Mouse (Mus musculus) neural tube, embryonic 11.5 days (tissue): ENCODE data around the gene Ttf2. TPM values are rescaled to one million over a fixed set of nuclear protein-coding genes. Genes with fewer than 3 reads are reported as not detected.

Experiments used
- ATAC-seq: fragments of 200-750 bp; cut with Nextera tagmentation; 2 replicates; pipeline ENCODE4 v1.8.0; 2017; ENCODE audit warnings: moderate number of reproducible peaks, mild to moderate bottlenecking, moderate TSS enrichment, moderate library complexity; ENCODE audit not compliant: insufficient read depth, low FRiP score, low TSS enrichment
- DNase-seq: peaks from one replicate; pipeline ENCODE4 v3.0.0-alpha.2; 2015; ENCODE audit warnings: low spot score
- H3K27ac ChIP-seq: fragments of 300-500 bp; sonication (generic); 2 replicates; pipeline ENCODE4 v1.5.1; 2014; ENCODE audit warnings: low read depth, mild to moderate bottlenecking, low read length
- H3K27me3 ChIP-seq: fragments of 300-500 bp; sonication (generic); 2 replicates; pipeline ENCODE4 v1.6.1; 2014; ENCODE audit warnings: mild to moderate bottlenecking, low read length, mixed read lengths; ENCODE audit not compliant: control insufficient read depth, insufficient read depth
- H3K36me3 ChIP-seq: fragments of 300-500 bp; sonication (generic); 2 replicates; pipeline ENCODE4 v1.6.1; 2014; ENCODE audit warnings: mild to moderate bottlenecking, low read length, moderate library complexity, mixed read lengths; ENCODE audit not compliant: control insufficient read depth, insufficient read depth
- H3K4me1 ChIP-seq: fragments of 300-500 bp; sonication (generic); 2 replicates; pipeline ENCODE4 v1.6.1; 2014; ENCODE audit warnings: low read length, mixed read lengths; ENCODE audit not compliant: control insufficient read depth, insufficient read depth
- H3K4me2 ChIP-seq: fragments of 300-500 bp; sonication (generic); 2 replicates; pipeline ENCODE4 v1.6.1; 2014; ENCODE audit warnings: low read depth, mild to moderate bottlenecking, moderate library complexity
- H3K4me3 ChIP-seq: fragments of 300-500 bp; sonication (generic); 2 replicates; pipeline ENCODE4 v1.5.1; 2014; ENCODE audit warnings: low read depth, low read length
- H3K9ac ChIP-seq: fragments of 300-500 bp; sonication (generic); 2 replicates; pipeline ENCODE4 v1.6.1; 2014; ENCODE audit warnings: mild to moderate bottlenecking, low read length
- H3K9me3 ChIP-seq: fragments of 300-500 bp; sonication (generic); 2 replicates; pipeline ENCODE4 v1.6.1; 2016; ENCODE audit warnings: low read length; ENCODE audit not compliant: control insufficient read depth
- WGBS: fragments of 180-500 bp; shearing (Covaris S2); extraction: QIAGEN DNeasy Blood & Tissue Kit; methylation state at CpG from one replicate; pipeline ENCODE4 v1.1.7; 2014; 5-methylcytosine and 5-hydroxymethylcytosine counted together
- polyA plus RNA-seq: library from polyadenylated mRNA; unstranded; fragments of >200 nt; fragmentation: Nextera tagmentation; extraction: Ambion mirVana; gene quantifications from 2 replicates; pipeline ENCODE4 v1.2.1, GENCODE M21; 2014

Ttf2 gene
- polyA plus RNA-seq, 1 experiment from 2014 or later = 25.4 TPM

DNA sequence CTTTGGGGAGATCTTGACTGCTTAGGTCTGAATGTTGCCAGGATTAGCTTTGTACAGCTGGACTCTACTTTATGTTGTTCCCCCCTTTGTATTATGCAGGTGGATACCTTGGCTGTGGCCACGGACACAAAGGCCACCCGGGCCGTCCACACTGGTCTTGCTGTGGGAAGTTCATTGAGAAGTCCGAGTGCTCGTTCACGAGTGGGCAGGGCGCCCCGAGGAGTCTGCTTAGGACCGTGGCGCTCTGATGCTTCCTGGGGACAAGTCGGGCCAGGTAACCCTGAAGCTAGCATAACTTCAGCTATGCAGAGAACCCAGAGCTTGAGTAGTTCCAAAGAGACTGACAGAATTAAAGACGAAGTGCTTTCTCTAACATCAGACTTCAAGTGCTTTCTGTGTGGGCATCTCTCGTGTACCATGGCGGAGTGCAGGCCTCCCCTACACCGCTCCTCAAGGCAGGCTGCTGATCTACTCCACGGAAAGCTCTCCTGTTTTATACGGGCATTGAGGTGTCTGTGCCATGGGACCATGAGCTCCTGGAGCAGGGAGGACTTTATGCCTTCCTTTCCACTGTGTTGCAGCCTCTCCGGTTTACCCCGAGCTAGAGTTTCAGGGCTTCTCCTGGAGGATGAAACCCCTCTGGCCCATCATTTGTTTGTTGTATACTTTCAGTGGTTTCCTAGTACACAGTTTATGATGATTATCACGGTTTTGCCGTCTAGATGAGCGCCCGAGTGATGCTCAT is 38.0 kb downstream of the Ttf2 start:
- whole genome bisulfite sequencing = 94% methylated on average over 23 of the region's 23 CpGs
- Histone ChIP-seq H3K27ac (no peak overlapping the region), H3K36me3 (peaks cover 12% of the 10 kb centered on the region), H3K9me3 (no peaks in the 10 kb centered on the region), H3K27me3 (no peaks in the 10 kb centered on the region), H3K9ac (no peak overlapping the region), H3K4me1 (no peaks in the 10 kb centered on the region), H3K4me2 (no peak overlapping the region), H3K4me3 (no peak overlapping the region)
- no peak for DNase-seq
- no peak for ATAC-seq

DNA sequence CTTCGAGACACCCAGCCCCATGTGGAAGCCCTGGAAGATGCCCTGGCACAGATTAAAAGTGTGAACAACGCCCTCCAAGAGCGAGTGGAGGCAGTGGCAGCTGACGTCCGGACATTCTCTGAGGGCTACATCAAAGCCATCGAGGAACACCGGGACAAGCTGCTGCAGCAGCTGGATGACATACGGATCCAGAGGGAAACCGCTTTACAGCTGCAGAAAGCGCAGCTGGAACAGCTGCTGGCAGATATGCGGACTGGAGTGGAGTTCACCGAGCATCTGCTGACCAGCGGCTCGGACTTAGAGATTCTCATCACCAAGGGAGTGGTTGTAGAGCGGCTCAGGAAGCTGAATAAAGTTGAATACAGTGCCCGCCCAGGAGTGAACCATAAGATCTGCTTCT is 44.3 kb downstream of the Ttf2 start:
- 76% methylated on average over 16 of the region's 16 CpGs for WGBS
- Histone ChIP-seq H3K4me3 (no peak overlapping the region), H3K4me1 (peaks cover 6% of the 10 kb centered on the region; the same call in 1 of the 2 replicates), H3K4me2 (no peak overlapping the region), H3K27ac (no peak overlapping the region), H3K36me3 (peaks cover 5% of the 10 kb centered on the region), H3K27me3 (no peaks in the 10 kb centered on the region), H3K9me3 (no peaks in the 10 kb centered on the region), H3K9ac (no peak overlapping the region)
- DNase-seq = no peak
- ATAC-seq = no peak

DNA sequence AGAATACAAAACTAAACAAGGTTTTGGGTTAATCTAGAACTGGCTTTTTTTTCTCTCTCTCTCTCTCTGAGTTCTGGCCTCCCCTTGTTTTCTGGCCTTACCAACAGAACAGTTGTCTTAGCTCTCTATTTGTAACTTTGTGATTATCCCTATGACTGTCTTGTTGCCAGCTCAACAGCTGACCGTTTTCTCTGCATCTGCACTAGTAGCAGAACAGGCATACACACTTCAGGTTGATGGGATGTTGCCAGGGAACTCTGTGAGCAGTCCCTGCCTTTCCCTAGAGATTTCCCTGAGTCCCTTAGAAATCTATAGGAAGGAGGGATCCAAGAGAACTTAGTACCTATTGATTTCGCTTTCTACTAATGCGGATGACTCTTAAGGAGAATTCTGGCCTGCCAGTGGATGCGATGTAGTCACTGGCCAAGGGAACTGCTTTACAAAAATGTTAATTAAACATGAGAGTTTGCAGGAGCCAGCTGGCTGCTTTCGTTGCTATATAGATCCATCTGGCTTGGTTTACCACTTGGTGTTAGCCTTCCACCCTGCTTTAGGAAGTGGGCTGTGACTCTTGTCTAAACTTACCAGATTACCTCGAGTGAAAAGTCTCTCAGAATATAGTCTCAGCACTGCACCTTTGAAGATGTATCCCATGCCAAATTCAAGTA is 45.3 kb downstream of the Ttf2 start:
- no peaks in the 10 kb centered on the region for H3K9me3 ChIP-seq
- no peak overlapping the region for H3K4me2 ChIP-seq
- ATAC-seq (no peak), DNase-seq (no peak)
- no peaks in the 10 kb centered on the region for H3K27me3 ChIP-seq
- H3K27ac ChIP-seq = no peak overlapping the region
- H3K4me3 ChIP-seq = no peak overlapping the region
- H3K36me3 ChIP-seq = peaks cover 2% of the 10 kb centered on the region
- no peak overlapping the region for H3K9ac ChIP-seq
- peaks cover 6% of the 10 kb centered on the region; the same call in 1 of the 2 replicates for H3K4me1 ChIP-seq
- 80% methylated on average over 6 of the region's 6 CpGs for WGBS

DNA sequence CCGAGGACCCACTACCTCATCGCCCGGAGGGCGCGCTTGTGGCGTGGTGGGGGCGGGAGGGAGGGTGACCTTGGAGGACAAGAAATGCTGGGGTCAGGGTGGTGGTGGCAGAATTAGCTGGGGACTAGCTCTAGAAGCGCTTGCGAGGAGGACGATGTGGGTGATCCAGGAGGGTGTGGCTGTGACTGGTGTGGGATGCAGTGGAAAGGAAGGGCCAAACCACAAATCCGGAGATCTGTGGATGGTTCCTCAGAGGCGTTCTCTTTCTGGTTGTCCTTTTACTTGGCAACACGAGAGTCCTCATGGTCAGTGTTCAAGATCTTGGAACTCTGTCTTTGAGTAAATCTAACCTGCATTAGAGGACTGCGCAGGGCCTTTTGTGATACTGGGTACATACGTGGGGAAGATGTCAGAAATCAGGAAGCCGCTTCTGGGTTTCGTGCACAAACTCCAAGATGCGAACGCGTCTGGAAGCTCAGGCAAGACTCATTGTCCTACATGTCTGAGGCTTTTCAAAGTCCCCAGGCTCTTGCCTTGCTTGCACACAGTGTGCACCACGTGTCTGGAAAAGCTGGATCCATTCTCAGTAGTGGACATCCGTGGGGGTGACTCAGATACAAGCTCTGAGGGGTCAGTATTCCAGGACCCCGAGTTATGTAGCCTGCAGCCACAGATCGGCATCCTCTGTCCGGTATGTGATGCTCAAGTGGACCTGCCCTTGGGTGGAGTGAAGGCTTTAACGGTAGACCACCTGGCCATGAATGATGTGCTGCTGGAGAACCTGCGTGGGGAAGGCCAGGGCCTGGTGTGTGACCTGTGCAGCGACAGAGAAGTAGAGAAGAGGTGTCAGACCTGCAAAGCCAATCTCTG is 46.7 kb downstream of the Ttf2 start:
- 43% methylated on average over 26 of the region's 28 CpGs for WGBS
- Histone ChIP-seq H3K4me1 (peaks cover 6% of the 10 kb centered on the region; the same call in 1 of the 2 replicates), H3K9ac (peak overlapping the region; percentile 64), H3K36me3 (no peaks in the 10 kb centered on the region; the same call in 1 of the 2 replicates), H3K4me2 (peak overlapping the region; percentile 63), H3K9me3 (no peaks in the 10 kb centered on the region), H3K27ac (peak overlapping the region; percentile 35; the same call in 1 of the 2 replicates), H3K27me3 (no peaks in the 10 kb centered on the region), H3K4me3 (peak overlapping the region; percentile 52)
- ATAC-seq (peak; percentile 64), DNase-seq (no peak)

DNA sequence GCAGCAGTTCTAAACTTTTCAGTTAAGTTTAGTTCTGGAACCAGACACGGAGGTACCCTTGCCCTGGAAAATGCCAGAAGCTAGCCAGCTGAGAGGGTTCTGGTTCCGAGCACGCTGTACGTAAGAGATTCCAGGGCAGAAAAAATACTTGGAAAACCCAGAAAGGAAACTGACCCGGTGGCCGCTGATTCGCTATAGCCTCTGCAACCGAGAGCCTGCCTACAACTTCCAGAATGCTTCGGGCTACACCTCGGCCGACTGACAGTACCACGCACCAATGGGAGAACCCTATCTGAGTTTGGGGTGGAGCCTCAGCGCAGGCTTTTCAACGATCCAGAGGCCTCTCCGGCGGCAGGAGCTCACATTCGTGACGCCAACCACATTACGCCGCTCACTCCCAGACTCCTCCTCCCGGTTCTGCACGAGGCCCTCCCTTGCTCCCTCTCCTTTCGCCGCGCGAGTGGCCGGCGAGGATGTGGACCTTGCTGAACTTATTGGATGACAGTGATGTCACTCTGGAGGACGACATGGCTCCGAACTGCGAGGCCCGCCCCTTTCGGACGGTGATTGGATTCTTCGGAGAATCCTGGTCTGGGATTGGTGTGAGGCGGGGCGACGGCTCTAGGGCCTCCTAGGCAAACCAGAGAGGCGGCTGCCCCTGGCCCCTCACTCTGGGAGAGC is 47.5 kb downstream of the Ttf2 start, which contains the start of gene Trim45:
Trim45 (plus strand) TSS at position 378 of the 681 bp plus-strand sequence.
- under 1% methylated on average over 39 of the region's 39 CpGs for WGBS
- peak within 1 kb of the TSS; percentile 35; the same call in 1 of the 2 replicates for H3K27ac ChIP-seq
- no peaks in the 10 kb centered on the region for H3K9me3 ChIP-seq
- peak; percentile 98 for DNase-seq
- peak; percentile 99 for ATAC-seq
- H3K27me3 ChIP-seq = no peaks in the 10 kb centered on the region
- H3K4me3 ChIP-seq = peak within 1 kb of the TSS; percentile 52
- peak within 1 kb of the TSS; percentile 64 for H3K9ac ChIP-seq
- no peaks in the 10 kb centered on the region; the same call in 1 of the 2 replicates for H3K36me3 ChIP-seq
- H3K4me2 ChIP-seq = peak within 1 kb of the TSS; percentile 63
- H3K4me1 ChIP-seq = peaks cover 6% of the 10 kb centered on the region; the same call in 1 of the 2 replicates

DNA sequence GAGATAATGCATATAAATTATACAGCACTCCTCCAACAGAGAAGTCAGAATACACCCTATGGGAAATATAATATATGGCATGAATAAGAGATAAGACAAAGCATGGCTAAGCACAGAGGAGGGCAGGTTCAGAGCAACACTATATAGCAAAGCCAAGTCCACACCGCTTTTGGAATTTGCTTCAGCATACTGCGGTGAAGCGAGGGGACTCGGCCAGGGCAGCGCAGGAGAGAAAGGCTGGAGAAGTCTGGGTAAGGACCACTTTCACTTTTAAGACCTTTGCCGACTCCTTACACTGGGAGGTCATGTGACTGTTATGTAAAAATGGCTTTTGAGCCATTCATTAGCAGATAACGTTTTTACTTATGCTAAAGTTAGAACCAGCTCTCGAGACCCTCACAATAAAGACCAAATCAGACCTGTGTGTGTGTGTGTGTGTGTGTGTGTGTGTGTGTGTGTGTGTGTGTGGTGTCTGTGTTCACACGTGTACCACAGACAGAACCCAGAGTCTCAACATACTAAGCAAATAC is 48.8 kb downstream of the Ttf2 start:
- no peaks in the 10 kb centered on the region for H3K9me3 ChIP-seq
- no peak for DNase-seq
- no peak overlapping the region for H3K9ac ChIP-seq
- no peak overlapping the region for H3K4me3 ChIP-seq
- no peaks in the 10 kb centered on the region for H3K36me3 ChIP-seq
- H3K27ac ChIP-seq = no peak overlapping the region
- H3K4me2 ChIP-seq = no peak overlapping the region
- no peak for ATAC-seq
- WGBS = 87% methylated on average over 9 of the region's 9 CpGs
- H3K4me1 ChIP-seq = peaks cover 3% of the 10 kb centered on the region; the same call in 1 of the 2 replicates
- no peaks in the 10 kb centered on the region for H3K27me3 ChIP-seq

DNA sequence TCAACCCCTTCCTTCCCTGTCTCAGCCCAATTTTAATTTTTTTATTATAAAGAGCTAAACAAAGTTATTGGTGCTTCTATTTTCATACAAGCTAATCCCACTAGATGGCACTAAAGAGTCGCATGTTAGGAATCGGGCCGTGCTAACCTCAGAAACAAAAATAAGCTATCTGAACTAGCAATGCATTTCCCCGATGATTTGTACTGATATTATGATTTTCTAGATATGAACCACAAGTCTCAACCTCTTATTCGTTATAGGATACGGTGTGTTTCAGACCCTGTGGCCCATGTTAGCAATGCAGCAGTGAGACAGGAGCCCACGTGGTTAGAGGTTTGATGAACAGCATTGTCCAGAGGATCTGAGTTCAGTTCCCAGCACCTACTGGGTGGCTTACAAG is 52.6 kb downstream of the Ttf2 start:
- no peaks in the 10 kb centered on the region for H3K4me1 ChIP-seq
- no peak overlapping the region for H3K27ac ChIP-seq
- H3K36me3 ChIP-seq = no peaks in the 10 kb centered on the region
- no peak overlapping the region for H3K4me3 ChIP-seq
- no peak overlapping the region for H3K9ac ChIP-seq
- no peaks in the 10 kb centered on the region for H3K27me3 ChIP-seq
- no peak overlapping the region for H3K4me2 ChIP-seq
- no peaks in the 10 kb centered on the region for H3K9me3 ChIP-seq
- DNase-seq = no peak
- ATAC-seq = no peak
- WGBS = 32% methylated on average over 7 of the region's 7 CpGs
